Mouse (Mus musculus) ZHBTc4 (cell line): Measurements from ENCODE around the gene Ckb.

Experiments
- DNase-seq: peaks from one replicate; pipeline ENCODE4 v3.0.0-alpha.2; 2011; ENCODE audit warnings: low read depth, low spot score

The Ckb gene

GRCm38 (mm10) chr12:111669000-111669788, 2.9 kb downstream of the Ckb start:
- no peak for DNase-seq

GRCm38 (mm10) chr12:111668457-111668912, 3.7 kb downstream of the Ckb start:
- DNase-seq = peak; percentile 96

GRCm38 (mm10) chr12:111667421-111667820, 4.7 kb downstream of the Ckb start:
- DNase-seq = no peak

GRCm38 (mm10) chr12:111666380-111666779, 5.8 kb downstream of the Ckb start:
- no peak for DNase-seq

DNA sequence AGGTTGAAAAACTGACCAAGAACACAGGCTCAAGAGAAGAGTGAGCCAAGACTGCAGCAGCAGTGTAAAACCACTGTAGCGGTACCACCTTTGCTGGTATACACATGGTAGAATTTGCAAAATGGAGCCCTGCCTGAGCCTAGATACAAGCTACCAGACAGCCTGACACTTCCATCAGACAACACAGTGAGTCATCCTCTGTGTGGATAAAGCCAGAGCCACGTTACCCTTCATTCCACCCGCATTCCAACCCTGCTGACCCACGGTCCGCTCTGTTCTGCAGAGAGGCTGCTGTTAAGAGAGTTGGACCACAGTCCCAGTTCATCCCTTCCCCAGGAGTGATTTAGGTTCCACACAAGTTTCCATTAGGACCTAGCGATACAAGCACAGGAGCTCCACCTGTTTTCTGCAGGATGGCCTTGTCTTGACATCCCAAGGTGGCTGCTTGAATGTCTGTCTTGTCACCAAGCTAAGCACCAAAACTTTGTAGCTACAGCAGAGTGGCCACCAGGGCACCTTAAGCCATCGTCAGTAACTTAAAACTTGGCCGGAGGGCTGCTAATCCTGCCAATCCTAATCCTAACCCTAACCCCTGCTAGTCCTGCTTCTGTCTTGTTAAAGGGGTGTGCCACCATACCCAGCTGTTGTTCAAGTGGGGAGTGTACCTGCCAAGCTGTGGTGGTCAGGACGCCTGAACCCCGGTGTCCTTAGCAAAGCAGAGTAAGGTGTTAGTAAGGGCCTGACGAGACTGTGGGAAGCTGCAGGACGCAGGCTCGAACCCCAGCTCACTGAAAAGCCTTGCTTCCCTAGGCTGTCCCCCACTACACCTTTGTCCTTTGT, 6.9 kb downstream of the Ckb start:
- no peak for DNase-seq

DNA sequence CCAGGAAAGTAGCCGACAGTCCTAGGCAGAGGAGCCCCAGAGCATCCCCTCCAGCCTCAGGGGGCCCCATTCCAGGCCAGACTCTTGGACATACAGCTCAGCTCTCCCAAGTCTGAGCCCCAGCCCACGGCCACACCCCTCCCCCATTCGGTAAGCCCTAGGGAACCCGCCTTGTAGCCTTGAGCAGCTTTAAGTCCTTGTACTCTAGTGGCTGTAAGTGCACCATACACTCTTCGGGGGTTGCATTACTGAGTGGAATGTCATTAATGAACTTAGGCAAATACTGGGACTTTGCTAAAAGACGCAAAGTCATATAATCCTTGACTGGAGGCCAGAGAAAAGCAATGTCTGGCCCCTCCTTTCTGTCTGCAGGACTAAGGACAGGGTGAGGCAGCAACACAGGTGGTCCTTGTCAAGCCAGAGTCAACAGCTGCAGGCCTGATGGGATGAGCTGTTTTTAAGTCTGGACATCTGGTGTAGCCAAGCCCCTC, 7.9 kb downstream of the Ckb start:
- peak; percentile 83 for DNase-seq

- no peak for DNase-seq
Measured at GRCm38 (mm10) chr12:111663228-111664143, 8.7 kb downstream of the Ckb start.

DNA sequence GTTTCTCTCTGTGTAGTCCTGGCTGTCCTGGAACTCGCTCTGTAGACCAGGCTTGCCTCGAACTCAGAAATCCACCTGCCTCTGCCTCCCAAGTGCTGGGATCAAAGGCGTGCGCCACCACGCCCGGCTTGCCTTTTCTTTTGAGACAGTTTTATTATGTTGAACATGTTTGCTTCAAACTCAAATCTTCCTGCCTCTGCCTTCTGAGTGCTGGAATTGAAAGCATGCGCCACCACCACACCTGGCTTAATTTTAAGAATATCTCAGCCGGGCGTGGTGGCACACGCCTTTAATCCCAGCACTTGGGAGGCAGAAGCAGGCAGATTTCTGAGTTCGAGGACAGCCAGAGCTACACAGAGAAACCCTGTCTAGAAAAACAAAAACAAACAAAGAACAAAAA, 10.6 kb downstream of the Ckb start:
- peak; percentile 92 for DNase-seq

GRCm38 (mm10) chr12:111660628-111661027, 11.5 kb downstream of the Ckb start:
- peak; percentile 59 for DNase-seq

GRCm38 (mm10) chr12:111659331-111659730, 12.8 kb downstream of the Ckb start:
- DNase-seq = no peak

- DNase-seq = no peak
Measured at GRCm38 (mm10) chr12:111655695-111656094, 16.4 kb downstream of the Ckb start.

DNA sequence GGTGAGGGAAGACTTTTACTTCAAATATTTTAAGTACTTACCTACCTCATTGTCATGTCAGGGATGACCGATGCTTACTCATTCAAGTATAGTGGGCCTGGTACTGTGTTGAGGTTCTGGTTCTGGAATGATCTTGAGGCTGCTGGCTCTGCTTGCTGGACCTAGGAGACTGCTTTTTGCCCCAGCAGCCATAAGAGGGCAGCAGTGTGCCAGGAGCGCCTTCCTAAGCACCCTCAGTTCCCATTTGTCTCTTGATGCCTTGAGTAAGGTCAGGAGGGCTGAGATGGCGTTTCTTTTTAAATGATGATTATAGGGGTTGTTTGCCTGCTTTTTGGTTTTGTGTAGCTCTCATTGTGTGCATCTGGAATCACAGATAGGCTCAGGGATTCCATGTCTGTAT, 18.7 kb downstream of the Ckb start:
- peak; percentile 80 for DNase-seq

DNA sequence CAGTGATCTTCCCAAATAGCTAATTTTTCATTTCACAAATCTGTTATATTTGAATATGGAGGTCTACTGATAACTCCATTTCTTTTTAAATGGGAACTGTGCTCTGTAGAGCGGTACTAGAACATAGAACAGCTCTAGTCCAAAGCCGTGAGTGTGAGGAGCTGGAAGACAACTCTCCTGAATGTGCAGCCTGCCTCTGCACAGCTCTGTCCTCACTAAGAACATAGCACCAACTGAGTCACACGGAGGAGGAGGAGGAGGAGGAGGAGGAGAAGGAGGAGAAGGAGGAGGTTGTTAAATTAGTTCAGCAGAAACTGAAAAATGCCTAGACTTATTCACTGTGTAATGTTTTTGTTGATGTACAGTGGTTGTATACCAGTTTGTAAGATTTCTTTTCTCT, 19.2 kb downstream of the Ckb start:
- no peak for DNase-seq

DNA sequence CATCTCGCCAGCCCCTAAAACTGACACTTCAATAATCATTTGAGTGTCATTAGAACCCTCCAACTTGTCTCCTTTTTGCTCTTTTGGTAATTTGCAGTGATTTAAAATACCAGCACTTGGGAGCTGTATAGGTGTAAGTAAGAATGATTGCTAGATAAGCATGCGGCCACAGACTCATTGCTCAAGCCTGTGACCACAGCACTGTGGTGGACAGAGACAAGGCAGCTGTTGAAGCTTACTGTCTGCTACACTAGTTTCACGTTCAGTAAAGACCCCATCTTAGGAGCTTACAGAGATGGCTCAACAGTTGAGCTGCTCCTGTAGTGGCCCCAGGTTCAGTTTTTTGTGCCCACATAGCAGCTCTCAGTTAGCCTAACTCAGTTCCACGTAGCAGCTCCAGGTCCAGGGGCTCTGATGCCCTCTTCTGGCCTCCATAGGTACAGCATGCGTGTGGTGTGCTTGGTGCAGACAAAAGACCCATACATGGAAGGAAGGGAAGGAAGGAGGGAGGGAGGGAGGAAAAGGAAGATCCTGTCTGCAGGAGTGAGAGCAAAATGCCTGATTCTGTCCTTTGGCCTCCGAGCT, 24.0 kb downstream of the Ckb start:
- peak; percentile 82 for DNase-seq
